Comparison of ENCODE assay signal across 15 mouse cellular contexts in the genomic region with DNA sequence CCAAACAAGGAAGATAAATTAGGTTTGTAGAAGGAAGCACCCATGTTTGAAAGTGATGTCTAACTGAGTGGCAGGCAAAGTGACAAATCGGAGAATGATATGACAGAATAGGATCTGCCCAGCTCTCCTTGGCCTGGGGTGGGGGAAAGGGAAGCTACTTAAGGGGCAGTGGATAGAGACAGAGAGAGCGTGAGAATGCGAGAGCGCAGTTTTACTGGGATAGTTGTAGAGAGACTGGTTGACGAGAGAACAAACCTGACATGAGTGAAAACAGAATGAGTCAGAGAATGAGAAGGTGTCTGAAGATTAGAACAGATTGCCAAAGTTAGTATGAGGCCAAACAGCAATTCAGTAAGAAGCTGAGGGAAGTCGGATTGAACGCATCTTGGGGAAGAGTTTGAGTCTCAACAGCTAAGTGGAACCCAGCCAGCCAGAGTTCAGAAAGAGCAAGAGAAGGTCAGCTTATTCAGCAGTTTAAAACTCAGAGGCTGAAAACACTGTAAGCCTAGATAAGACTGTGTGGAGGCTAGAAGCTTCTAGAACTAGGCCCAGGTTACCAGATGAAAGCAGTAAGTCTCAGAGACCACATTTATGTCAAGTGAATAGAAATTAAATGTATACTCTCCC. TPM values are rescaled to one million over a fixed set of nuclear protein-coding genes. Genes with fewer than 3 reads are reported as not detected.
DNase-seq lines count a peak whose midpoint lies in the region; ATAC-seq and TF ChIP-seq lines count a peak whose summit lies in the region.
"Had no signal": no experiment of that assay in that cellular context is flagged by ENCODE, and none has a peak within 500 bp of the region (broad histone marks: within the 10 kb centered on the region; RNA-seq: fewer than 3 reads in every experiment).

No protein-coding gene starts in this region.

- peak; percentile 11 for ATAC-seq in CD4-positive, CD25-positive, alpha-beta regulatory T cell, adult 4 months
- no peak for ATAC-seq in kidney, postnatal 0 days (replicated peaks; ENCODE audit: low FRiP score, low read depth)
- ATAC-seq in liver, postnatal 0 days: peak; percentile 25
- no peak for ATAC-seq in cerebellum, adult (ENCODE audit: insufficient number of reproducible peaks, low FRiP score, low TSS enrichment)
- ATAC-seq: forebrain, embryonic 16.5 days had no signal

- no peak overlapping the region for H3K4me3 ChIP-seq in kidney, postnatal 0 days (replicated peaks; ENCODE audit: low read depth, low read length)
- no peak overlapping the region for H3K4me3 ChIP-seq in liver, postnatal 0 days (ENCODE audit: low read depth, low read length)
- H3K4me3 ChIP-seq: embryonic facial prominence, embryonic 15.5 days; limb, embryonic 10.5 days had no signal

- no peak for TF ChIP-seq CTCF in kidney, postnatal 0 days (IDR thresholded peaks at IDR 0.05; ENCODE audit: low read depth)
- TF ChIP-seq CTCF in liver, postnatal 0 days (IDR thresholded peaks at IDR 0.05; ENCODE audit: low read depth): no peak

- WGBS in kidney, postnatal 0 days: 81% methylated on average over 7 of the region's 7 CpGs
- WGBS in liver, postnatal 0 days (ENCODE audit: insufficient replicate concordance): 81% methylated on average over 7 of the region's 7 CpGs

- no peaks in the 10 kb centered on the region for H3K9me3 ChIP-seq in kidney, postnatal 0 days (replicated peaks; ENCODE audit: low read length)
- H3K9me3 ChIP-seq in liver, postnatal 0 days (ENCODE audit: low read length): no peaks in the 10 kb centered on the region
- H3K9me3 ChIP-seq: embryonic facial prominence, embryonic 15.5 days; G1E; limb, embryonic 10.5 days had no signal

- peak; percentile 71 for DNase-seq in heart, adult 11 months
- no peak for DNase-seq in heart, postnatal 4 days
- peak; percentile 19 for DNase-seq in kidney, postnatal 0 days (ENCODE audit: low spot score)
- DNase-seq in liver, postnatal 0 days: no peak
- DNase-seq in urinary bladder, postnatal 4 days (ENCODE audit: low spot score in 2 of 2): no peak
- no peak for DNase-seq in testis, postnatal 10 days (ENCODE audit: low spot score)
- DNase-seq: cerebellum, adult 2 months; heart, postnatal 36 days had no signal

- no peak overlapping the region for H3K9ac ChIP-seq in kidney, postnatal 0 days (ENCODE audit: low read depth, low read length)
- no peak overlapping the region for H3K9ac ChIP-seq in liver, postnatal 0 days (replicated peaks)
- H3K9ac ChIP-seq: embryonic facial prominence, embryonic 15.5 days had no signal

- no peak overlapping the region for H3K4me2 ChIP-seq in kidney, postnatal 0 days (ENCODE audit: low read length)
- no peak overlapping the region for H3K4me2 ChIP-seq in liver, postnatal 0 days (ENCODE audit: low read depth, low read length)

- H3K36me3 ChIP-seq in kidney, postnatal 0 days (ENCODE audit: insufficient read depth, low read length): no peaks in the 10 kb centered on the region
- H3K36me3 ChIP-seq in liver, postnatal 0 days (replicated peaks; ENCODE audit: insufficient read depth, low read length): no peaks in the 10 kb centered on the region
- H3K36me3 ChIP-seq: embryonic facial prominence, embryonic 15.5 days; limb, embryonic 10.5 days had no signal

- no peak for TF ChIP-seq EP300 in liver, postnatal 0 days (IDR thresholded peaks at IDR 0.05; ENCODE audit: low read depth)

- H3K27ac ChIP-seq in kidney, postnatal 0 days: no peak overlapping the region
- no peak overlapping the region for H3K27ac ChIP-seq in liver, postnatal 0 days (ENCODE audit: low read depth)
- H3K27ac ChIP-seq: embryonic facial prominence, embryonic 15.5 days; limb, embryonic 10.5 days; macrophage had no signal

- H3K27me3 ChIP-seq in kidney, postnatal 0 days (ENCODE audit: insufficient read depth, low read length): no peaks in the 10 kb centered on the region
- no peaks in the 10 kb centered on the region for H3K27me3 ChIP-seq in liver, postnatal 0 days (ENCODE audit: insufficient read depth, low read length)
- H3K27me3 ChIP-seq: embryonic facial prominence, embryonic 15.5 days had no signal

- H3K4me1 ChIP-seq in kidney, postnatal 0 days (replicated peaks; ENCODE audit: insufficient read depth, low read length): no peaks in the 10 kb centered on the region
- H3K4me1 ChIP-seq in liver, postnatal 0 days (ENCODE audit: insufficient read depth): peaks cover 5% of the 10 kb centered on the region; the same call in 1 of the 2 replicates
- H3K4me1 ChIP-seq: embryonic facial prominence, embryonic 15.5 days had no signal

RNA-seq across cellular contexts. Expression of a gene that starts 9.9 kb away (rescaled TPM):
- total RNA-seq in heart, postnatal 4 days (2021): 10 to 100 TPM; 17.6 to 18.8 TPM
- 10 to 100 TPM; 65.5 to 74.2 TPM for polyA plus RNA-seq in CD4-positive, CD25-positive, alpha-beta regulatory T cell, adult 4 months (2017; shearing (Covaris generic))
- 14.8 and 16.5 TPM in 2 replicates for polyA plus RNA-seq in kidney, postnatal 0 days (2015; fragmentation: Nextera tagmentation; extraction: Ambion mirVana)
- polyA plus RNA-seq in liver, postnatal 0 days (2015; fragmentation: Nextera tagmentation; extraction: Ambion mirVana): 3.9 and 4.3 TPM in 2 replicates

Comparison
In these comparisons a context has a peak if more than half of its experiments do, and no peak if none do; other contexts are left out.
1. DNase-seq: peak in heart, adult 11 months (single experiment) and kidney, postnatal 0 days (single experiment); none in heart, postnatal 4 days (single experiment), liver, postnatal 0 days (single experiment), urinary bladder, postnatal 4 days (0 of 2) and testis, postnatal 10 days (single experiment).
2. ATAC-seq: peak in CD4-positive, CD25-positive, alpha-beta regulatory T cell, adult 4 months (single experiment) and liver, postnatal 0 days (single experiment); none in kidney, postnatal 0 days (single experiment) and cerebellum, adult (single experiment).